Mouse (Mus musculus): ENCODE results near the gene Rnf222. TPM values are rescaled to one million over a fixed set of nuclear protein-coding genes. Genes with fewer than 3 reads are reported as not detected.
A peak's percentile ranks its signal among the peaks of the same experiment; 100 is the strongest.

The Rnf222 gene
- polyA plus RNA-seq, 2 experiments: 0.08 TPM; not detected in 1

GRCm38 (mm10) chr11:68886091-68886490 lies 2.3 kb upstream of the Rnf222 start:
- Histone ChIP-seq H3K27me3 (ENCODE audit: control insufficient read depth, insufficient read depth, low read length) (no peaks in the 10 kb centered on the region), H3K9ac (replicated peaks) (no peak overlapping the region), H3K9me3 (ENCODE audit: control insufficient read depth, low read length) (no peaks in the 10 kb centered on the region), H3K27ac (no peak overlapping the region), H3K36me3 (replicated peaks; ENCODE audit: control insufficient read depth, insufficient read depth, low read depth) (no peaks in the 10 kb centered on the region), H3K4me3 (ENCODE audit: insufficient read depth in 1 of 2, low read depth in 2 of 2, low read length in 2 of 2) (no peak overlapping the region), H3K4me2 (ENCODE audit: low read depth) (no peak overlapping the region), H3K4me1 (replicated peaks; ENCODE audit: control insufficient read depth in 2 of 2, insufficient read depth in 2 of 2, low read length in 1 of 2) (peaks cover 15 to 24% of the 10 kb centered on the region in 2 experiments)
- no peak for ATAC-seq (ENCODE audit: insufficient read depth)
- TF ChIP-seq CTCF (IDR thresholded peaks at IDR 0.05; ENCODE audit: low read depth) (no peak), EP300 (IDR thresholded peaks at IDR 0.05; ENCODE audit: low read depth) (no peak)
- 80% methylated on average over 5 of the region's 5 CpGs for WGBS (ENCODE audit: insufficient replicate concordance)
- DNase-seq (ENCODE audit: low read depth in 3 of 3, low spot score in 3 of 3): no peak

GRCm38 (mm10) chr11:68888653-68889052 lies 300 bp downstream of the Rnf222 start:
- no peaks in the 10 kb centered on the region for H3K36me3 ChIP-seq (replicated peaks; ENCODE audit: control insufficient read depth, insufficient read depth, low read depth)
- WGBS (ENCODE audit: insufficient replicate concordance): 45% methylated on average over 2 of the region's 2 CpGs
- no peak overlapping the region for H3K9ac ChIP-seq (replicated peaks)
- no peaks in the 10 kb centered on the region for H3K27me3 ChIP-seq (ENCODE audit: control insufficient read depth, insufficient read depth, low read length)
- ATAC-seq (ENCODE audit: insufficient read depth): no peak
- DNase-seq (ENCODE audit: low read depth in 3 of 3, low spot score in 3 of 3): no peak
- no peak overlapping the region for H3K4me2 ChIP-seq (ENCODE audit: low read depth)
- no peak overlapping the region for H3K4me3 ChIP-seq (ENCODE audit: insufficient read depth in 1 of 2, low read depth in 2 of 2, low read length in 2 of 2)
- H3K4me1 ChIP-seq (replicated peaks; ENCODE audit: control insufficient read depth in 2 of 2, insufficient read depth in 2 of 2, low read length in 1 of 2): peaks cover 17 to 26% of the 10 kb centered on the region in 2 experiments
- H3K9me3 ChIP-seq (ENCODE audit: control insufficient read depth, low read length): no peaks in the 10 kb centered on the region
- TF ChIP-seq EP300 (IDR thresholded peaks at IDR 0.05; ENCODE audit: low read depth) (no peak), CTCF (IDR thresholded peaks at IDR 0.05; ENCODE audit: low read depth) (no peak)
- H3K27ac ChIP-seq: no peak overlapping the region

- Histone ChIP-seq H3K9me3 (ENCODE audit: control insufficient read depth, low read length) (no peaks in the 10 kb centered on the region), H3K9ac (replicated peaks) (no peak overlapping the region), H3K36me3 (replicated peaks; ENCODE audit: control insufficient read depth, insufficient read depth, low read depth) (no peaks in the 10 kb centered on the region), H3K4me1 (replicated peaks; ENCODE audit: control insufficient read depth in 2 of 2, insufficient read depth in 2 of 2, low read length in 1 of 2) (peaks cover 7 to 11% of the 10 kb centered on the region in 2 experiments), H3K27ac (no peak overlapping the region), H3K27me3 (ENCODE audit: control insufficient read depth, insufficient read depth, low read length) (no peaks in the 10 kb centered on the region), H3K4me2 (ENCODE audit: low read depth) (no peak overlapping the region), H3K4me3 (ENCODE audit: insufficient read depth in 1 of 2, low read depth in 2 of 2, low read length in 2 of 2) (no peak overlapping the region)
- TF ChIP-seq EP300 (IDR thresholded peaks at IDR 0.05; ENCODE audit: low read depth): no peak
- no peak for TF ChIP-seq CTCF (IDR thresholded peaks at IDR 0.05; ENCODE audit: low read depth)
- DNase-seq (ENCODE audit: low read depth in 3 of 3, low spot score in 3 of 3): no peak
- no peak for ATAC-seq (ENCODE audit: insufficient read depth)
- 27% methylated on average over 2 of the region's 2 CpGs for WGBS (ENCODE audit: insufficient replicate concordance)
Observed at GRCm38 (mm10) chr11:68890625-68891024, 2.3 kb downstream of the Rnf222 start.

- Histone ChIP-seq H3K4me3 (ENCODE audit: insufficient read depth in 1 of 2, low read depth in 2 of 2, low read length in 2 of 2) (no peak overlapping the region), H3K4me1 (replicated peaks; ENCODE audit: control insufficient read depth in 2 of 2, insufficient read depth in 2 of 2, low read length in 1 of 2) (peaks cover 13 to 22% of the 10 kb centered on the region in 2 experiments), H3K9ac (replicated peaks) (no peak overlapping the region), H3K27ac (no peak overlapping the region), H3K4me2 (ENCODE audit: low read depth) (no peak overlapping the region), H3K9me3 (ENCODE audit: control insufficient read depth, low read length) (no peaks in the 10 kb centered on the region), H3K27me3 (ENCODE audit: control insufficient read depth, insufficient read depth, low read length) (no peaks in the 10 kb centered on the region), H3K36me3 (replicated peaks; ENCODE audit: control insufficient read depth, insufficient read depth, low read depth) (no peaks in the 10 kb centered on the region)
- DNase-seq (ENCODE audit: low read depth in 3 of 3, low spot score in 3 of 3) (no peak), ATAC-seq (ENCODE audit: insufficient read depth) (no peak)
- 52% methylated on average over 5 of the region's 5 CpGs for WGBS (ENCODE audit: insufficient replicate concordance)
- TF ChIP-seq EP300 (IDR thresholded peaks at IDR 0.05; ENCODE audit: low read depth) (no peak), CTCF (IDR thresholded peaks at IDR 0.05; ENCODE audit: low read depth) (no peak)
Observed at GRCm38 (mm10) chr11:68891823-68892222, 3.5 kb downstream of the Rnf222 start.

GRCm38 (mm10) chr11:68892233-68892832 lies 4.0 kb downstream of the Rnf222 start:
- TF ChIP-seq EP300 (IDR thresholded peaks at IDR 0.05; ENCODE audit: low read depth) (no peak), CTCF (IDR thresholded peaks at IDR 0.05; ENCODE audit: low read depth) (no peak)
- no peak for ATAC-seq (ENCODE audit: insufficient read depth)
- Histone ChIP-seq H3K4me3 (ENCODE audit: insufficient read depth in 1 of 2, low read depth in 2 of 2, low read length in 2 of 2) (no peak overlapping the region), H3K27ac (no peak overlapping the region), H3K27me3 (ENCODE audit: control insufficient read depth, insufficient read depth, low read length) (no peaks in the 10 kb centered on the region), H3K36me3 (replicated peaks; ENCODE audit: control insufficient read depth, insufficient read depth, low read depth) (no peaks in the 10 kb centered on the region), H3K9ac (replicated peaks) (no peak overlapping the region), H3K4me1 (replicated peaks; ENCODE audit: control insufficient read depth in 2 of 2, insufficient read depth in 2 of 2, low read length in 1 of 2) (peaks cover 17 to 26% of the 10 kb centered on the region in 2 experiments), H3K4me2 (ENCODE audit: low read depth) (peak overlapping the region; percentile 7), H3K9me3 (ENCODE audit: control insufficient read depth, low read length) (no peaks in the 10 kb centered on the region)
- WGBS (ENCODE audit: insufficient replicate concordance): 22% methylated on average over 15 of the region's 15 CpGs
- no peak for DNase-seq (ENCODE audit: low read depth in 3 of 3, low spot score in 3 of 3)
